Comparison of ENCODE assay signal across 8 mouse cellular contexts in the genomic region with DNA sequence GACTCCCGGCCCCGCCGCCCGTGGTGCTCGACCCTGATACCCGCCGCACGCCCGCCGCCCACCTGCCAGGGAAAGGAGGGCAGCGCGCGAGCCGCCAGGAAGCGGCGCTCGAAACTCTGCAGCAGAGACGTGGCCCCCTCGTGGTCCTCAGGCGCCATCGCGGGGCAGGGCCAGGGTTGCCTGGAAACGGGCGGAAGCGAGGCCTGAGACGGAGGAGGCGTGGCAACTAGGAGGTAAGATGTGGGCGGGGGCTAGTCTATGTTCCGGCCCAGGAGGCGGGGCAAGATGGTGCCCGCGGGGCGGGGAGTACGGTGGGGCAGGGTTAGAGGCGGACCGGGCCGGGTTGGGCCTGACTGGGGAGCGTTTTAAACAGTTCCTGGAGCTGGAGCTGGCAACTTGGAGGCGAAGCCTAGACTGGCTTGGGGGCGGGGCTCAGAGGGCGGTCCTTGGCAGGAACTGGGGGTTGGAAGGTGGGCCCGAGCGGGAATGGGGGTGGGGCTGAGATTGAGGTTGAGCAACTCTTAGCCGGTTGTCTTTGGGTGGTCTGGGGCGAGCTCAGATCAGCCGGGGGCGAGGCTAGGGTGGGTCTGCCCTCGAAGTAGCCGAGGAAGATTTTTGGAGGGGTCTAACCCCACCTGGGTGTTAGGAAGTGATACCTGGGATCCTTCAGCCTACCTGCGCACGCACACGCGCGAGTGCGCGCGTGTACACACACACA. TPM values are rescaled to one million over a fixed set of nuclear protein-coding genes. Genes with fewer than 3 reads are reported as not detected.
DNase-seq lines count a peak whose midpoint lies in the region; ATAC-seq and TF ChIP-seq lines count a peak whose summit lies in the region.

Eef2kmt (minus strand) TSS at position 205 of the 718 bp plus-strand sequence.

- peak; percentile 99 for DNase-seq in ZHBTc4 (ENCODE audit: low read depth, low spot score)
- peak; percentile 99 for DNase-seq in gastrocnemius, adult 2 months
- peak; percentile 98 for DNase-seq in hindbrain, postnatal 0 days (ENCODE audit: low spot score)
- DNase-seq in left cerebral cortex, adult 2 months (ENCODE audit: extremely low spot score in 1 of 2, low spot score in 2 of 2), result peak; percentile 96 to 97
- peak; percentile 95 to 97 for DNase-seq in right cerebral cortex, adult 2 months (ENCODE audit: low spot score in 2 of 2)
- DNase-seq in urinary bladder, postnatal 14 days (ENCODE audit: low spot score), result peak; percentile 100

- peak within 1 kb of the TSS; percentile 79 for H3K4me2 ChIP-seq in hindbrain, postnatal 0 days (ENCODE audit: low read depth, low read length)

- peak within 1 kb of the TSS; percentile 56 for H3K9ac ChIP-seq in hindbrain, postnatal 0 days (replicated peaks; ENCODE audit: low read length)

- peak within 1 kb of the TSS; percentile 82 for H3K4me3 ChIP-seq in gastrocnemius, adult 2 months
- peak within 1 kb of the TSS; percentile 61 for H3K4me3 ChIP-seq in hindbrain, postnatal 0 days (ENCODE audit: low read length)
- H3K4me3 ChIP-seq in left cerebral cortex, adult 2 months, result peak within 1 kb of the TSS; percentile 64

- H3K9me3 ChIP-seq in hindbrain, postnatal 0 days (ENCODE audit: low read length), result no peaks in the 10 kb centered on the region

- no peaks in the 10 kb centered on the region for H3K36me3 ChIP-seq in hindbrain, postnatal 0 days (ENCODE audit: insufficient read depth, low read length)

- WGBS in hindbrain, postnatal 0 days, result 2% methylated on average over 56 of the region's 57 CpGs

- intact Hi-C loops in gastrocnemius, adult 2 months (cut with DNase I), result loop anchor here (1.0 to 10.0 kb wide), 2 partner anchors 23 to 1511 kb away; partner anchors contain the start of genes Alg1 and Zfp263
- intact Hi-C loops in left cerebral cortex, adult 2 months (cut with DNase I), result loop anchor here (2.0 kb wide), 1 partner anchor 21 kb away; no protein-coding TSS in a partner anchor

- H3K4me1 ChIP-seq in hindbrain, postnatal 0 days (ENCODE audit: insufficient read depth, low read length), result peaks cover 5% of the 10 kb centered on the region; the same call in 1 of the 2 replicates

- peak within 1 kb of the TSS; percentile 95 for H3K27ac ChIP-seq in gastrocnemius, adult 2 months
- peak within 1 kb of the TSS; percentile 64; the same call in 1 of the 2 replicates for H3K27ac ChIP-seq in hindbrain, postnatal 0 days
- peak within 1 kb of the TSS; percentile 62; the same call in 1 of the 2 replicates for H3K27ac ChIP-seq in left cerebral cortex, adult 2 months

- no peaks in the 10 kb centered on the region for H3K27me3 ChIP-seq in hindbrain, postnatal 0 days (ENCODE audit: insufficient read depth, low read length)

- peak; percentile 76 for TF ChIP-seq CTCF in gastrocnemius, adult 2 months (IDR thresholded peaks at IDR 0.05)
- peak; percentile 82 for TF ChIP-seq CTCF in hindbrain, postnatal 0 days (IDR thresholded peaks at IDR 0.05; ENCODE audit: low read depth)
- TF ChIP-seq CTCF in left cerebral cortex, adult 2 months (IDR thresholded peaks at IDR 0.05), result peak; percentile 80

- ATAC-seq in common myeloid progenitor, adult 5-6 weeks (replicated peaks; ENCODE audit: low read depth, poor library complexity, severe bottlenecking), result peak; percentile 91
- peak; percentile 99 for ATAC-seq in hindbrain, postnatal 0 days
- peak; percentile 94 for ATAC-seq in megakaryocyte, adult 5-6 weeks (ENCODE audit: poor library complexity, severe bottlenecking)

RNA-seq across cellular contexts. Expression of gene Eef2kmt, which starts in this region (rescaled TPM):
- 16.9 and 30.5 TPM in 2 replicates for total RNA-seq in common myeloid progenitor, adult 5-6 weeks (2017)
- 1 to 10 TPM; 6.8 to 8.1 TPM for total RNA-seq in gastrocnemius, adult 2 months (2021)
- total RNA-seq in hindbrain, postnatal 0 days (2014; rRNA removed), result 13.5 and 22.0 TPM in 2 replicates
- 8.4 and 11.3 TPM in 2 replicates for polyA plus RNA-seq in hindbrain, postnatal 0 days (2015; fragmentation: Nextera tagmentation; extraction: Ambion mirVana)
- total RNA-seq in left cerebral cortex, adult 2 months (2021), result 1 to 10 TPM; 2.0 to 4.7 TPM
- 12.4 and 12.8 TPM in 2 replicates for total RNA-seq in megakaryocyte, adult 5-6 weeks (2015)
- 9.1 and 10.7 TPM in 2 replicates for total RNA-seq in megakaryocyte, adult 5-6 weeks (2017)

Comparison
In these comparisons a context has a peak if more than half of its experiments do, and no peak if none do; other contexts are left out.
1. Peak in every context shown above with its lines: DNase-seq, ATAC-seq, H3K4me3 ChIP-seq and H3K27ac ChIP-seq.